Comparison of ENCODE assay signal across 13 mouse cellular contexts in the genomic region with DNA sequence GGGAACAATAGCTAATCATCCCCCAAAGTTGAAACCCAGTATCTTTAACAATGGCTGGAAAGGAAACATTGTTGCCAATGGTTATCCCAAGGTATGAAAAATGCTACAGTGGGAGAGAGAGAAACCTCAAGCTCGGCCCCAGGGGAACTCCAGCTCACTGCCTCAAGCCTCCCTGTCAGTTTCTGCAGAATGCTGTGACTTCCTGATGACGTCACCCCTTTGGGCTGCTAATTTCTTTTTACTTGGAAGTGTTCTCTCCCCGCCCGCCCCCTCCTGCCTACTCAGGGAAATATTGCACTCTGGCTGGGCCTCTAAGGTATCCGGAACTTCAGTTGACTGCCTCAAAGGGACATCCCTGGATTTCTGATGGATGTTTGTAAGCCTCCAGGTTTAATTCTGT. TPM values are rescaled to one million over a fixed set of nuclear protein-coding genes. Genes with fewer than 3 reads are reported as not detected.
DNase-seq lines count a peak whose midpoint lies in the region; ATAC-seq and TF ChIP-seq lines count a peak whose summit lies in the region.
"Had no signal": no experiment of that assay in that cellular context is flagged by ENCODE, and none has a peak within 500 bp of the region (broad histone marks: within the 10 kb centered on the region; RNA-seq: fewer than 3 reads in every experiment).

No protein-coding gene starts in this region.

- peak; percentile 30 for DNase-seq in forebrain, embryonic 14.5 days (ENCODE audit: low spot score)
- no peak for DNase-seq in forebrain, embryonic 11.5 days (ENCODE audit: low spot score)
- DNase-seq in lung, adult 18-20 months: peak; percentile 53 to 76
- DNase-seq in lung, adult 2 months: no peak
- peak; percentile 34 for DNase-seq in heart, postnatal 0 days (ENCODE audit: low spot score)
- peak; percentile 79 for DNase-seq in testis, postnatal 14 days (ENCODE audit: low spot score)
- no peak for DNase-seq in left cerebral cortex, postnatal 36 days (ENCODE audit: low spot score in 2 of 2)
- no peak for DNase-seq in B cell, adult 2 months
- DNase-seq: cerebellum, postnatal 10 days; gastrocnemius, postnatal 36 days; left cerebral cortex, postnatal 4 days; right cerebral cortex, adult 18-20 months had no signal

- H3K4me3 ChIP-seq in forebrain, embryonic 14.5 days (ENCODE audit: low read depth, low read length): no peak overlapping the region
- H3K4me3 ChIP-seq in forebrain, embryonic 11.5 days (ENCODE audit: low read depth, low read length): no peak overlapping the region
- H3K4me3 ChIP-seq in lung, adult 2 months (replicated peaks; ENCODE audit: extremely low read depth, low read depth, low read length): no peak overlapping the region
- no peak overlapping the region for H3K4me3 ChIP-seq in heart, postnatal 0 days (ENCODE audit: low read depth, low read length)
- H3K4me3 ChIP-seq: forebrain, embryonic 10.5 days had no signal

- H3K36me3 ChIP-seq in forebrain, embryonic 14.5 days (ENCODE audit: control insufficient read depth, insufficient read depth, low read length): no peaks in the 10 kb centered on the region
- H3K36me3 ChIP-seq in forebrain, embryonic 11.5 days (ENCODE audit: control insufficient read depth, insufficient read depth, low read length): no peaks in the 10 kb centered on the region
- no peaks in the 10 kb centered on the region for H3K36me3 ChIP-seq in heart, postnatal 0 days (replicated peaks; ENCODE audit: control insufficient read depth, insufficient read depth, low read length)
- H3K36me3 ChIP-seq: forebrain, embryonic 10.5 days had no signal

- H3K4me1 ChIP-seq in forebrain, embryonic 14.5 days (ENCODE audit: control insufficient read depth, insufficient read depth, low read length): peaks cover 4% of the 10 kb centered on the region; the same call in 1 of the 2 replicates
- 0 out of 2 replicates have a peak, but pooled peaks cover 2% of the 10 kb centered on the region for H3K4me1 ChIP-seq in forebrain, embryonic 11.5 days (replicated peaks; ENCODE audit: control insufficient read depth, insufficient read depth, low read length)
- peaks cover 9% of the 10 kb centered on the region for H3K4me1 ChIP-seq in lung, adult 2 months (ENCODE audit: control insufficient read depth, insufficient read depth, low read length)
- peaks cover 7% of the 10 kb centered on the region; the same call in 1 of the 2 replicates for H3K4me1 ChIP-seq in heart, postnatal 0 days (ENCODE audit: control insufficient read depth, insufficient read depth)

- TF ChIP-seq CTCF in lung, adult 2 months (IDR thresholded peaks at IDR 0.05; ENCODE audit: insufficient read depth, low read length): no peak
- peak; percentile 13; the same call in 1 of the 2 replicates for TF ChIP-seq CTCF in heart, postnatal 0 days (IDR thresholded peaks at IDR 0.05; ENCODE audit: low read depth)

- WGBS in forebrain, embryonic 14.5 days: 27% methylated on average over 5 of the region's 5 CpGs
- WGBS in forebrain, embryonic 11.5 days: 39% methylated on average over 5 of the region's 5 CpGs
- WGBS in lung, adult 2 months: 32% methylated on average over 5 of the region's 5 CpGs
- 25% methylated on average over 5 of the region's 5 CpGs for WGBS in heart, postnatal 0 days

- no peak overlapping the region for H3K9ac ChIP-seq in forebrain, embryonic 14.5 days (ENCODE audit: low read length)
- no peak overlapping the region for H3K9ac ChIP-seq in forebrain, embryonic 11.5 days (ENCODE audit: low read length)
- H3K9ac ChIP-seq in heart, postnatal 0 days (replicated peaks; ENCODE audit: low read depth, low read length): no peak overlapping the region

- H3K27ac ChIP-seq in forebrain, embryonic 14.5 days (ENCODE audit: low read depth, low read length): no peak overlapping the region
- H3K27ac ChIP-seq in forebrain, embryonic 11.5 days (ENCODE audit: low read depth, low read length): no peak overlapping the region
- H3K27ac ChIP-seq in heart, postnatal 0 days (ENCODE audit: low read depth): no peak overlapping the region
- H3K27ac ChIP-seq: forebrain, embryonic 10.5 days had no signal

- H3K27me3 ChIP-seq in forebrain, embryonic 14.5 days (replicated peaks; ENCODE audit: control insufficient read depth, insufficient read depth, low read length): no peaks in the 10 kb centered on the region
- no peaks in the 10 kb centered on the region for H3K27me3 ChIP-seq in forebrain, embryonic 11.5 days (ENCODE audit: control insufficient read depth, insufficient read depth, low read length)
- H3K27me3 ChIP-seq in heart, postnatal 0 days (ENCODE audit: control insufficient read depth, insufficient read depth, low read length): peaks cover 16% of the 10 kb centered on the region

- intact Hi-C loops in left cerebral cortex, postnatal 36 days (cut with DNase I): no loop called here

- no peak overlapping the region for H3K4me2 ChIP-seq in forebrain, embryonic 14.5 days (ENCODE audit: low read length)
- H3K4me2 ChIP-seq in forebrain, embryonic 11.5 days (ENCODE audit: low read depth, low read length, severe bottlenecking): no peak overlapping the region
- H3K4me2 ChIP-seq in heart, postnatal 0 days (ENCODE audit: low read depth, low read length): no peak overlapping the region

- no peak for TF ChIP-seq EP300 in heart, postnatal 0 days (IDR thresholded peaks at IDR 0.05; ENCODE audit: low read depth)

- H3K9me3 ChIP-seq in forebrain, embryonic 14.5 days (replicated peaks; ENCODE audit: control insufficient read depth, low read length): no peaks in the 10 kb centered on the region
- H3K9me3 ChIP-seq in forebrain, embryonic 11.5 days (ENCODE audit: control insufficient read depth, low read length): no peaks in the 10 kb centered on the region
- H3K9me3 ChIP-seq in heart, postnatal 0 days (replicated peaks; ENCODE audit: control insufficient read depth, low read length): no peaks in the 10 kb centered on the region
- H3K9me3 ChIP-seq: forebrain, embryonic 10.5 days had no signal

- ATAC-seq in forebrain, embryonic 14.5 days: no peak
- no peak for ATAC-seq in forebrain, embryonic 11.5 days (replicated peaks; ENCODE audit: low FRiP score)
- ATAC-seq in heart, postnatal 0 days (ENCODE audit: insufficient read depth, low read depth): no peak

- TF ChIP-seq POLR2A in lung, adult 2 months (IDR thresholded peaks at IDR 0.05; ENCODE audit: borderline replicate concordance, extremely low read depth, low read depth, low read length): no peak

RNA-seq across cellular contexts. Expression of gene Cldn4, which starts 16.8 kb away (rescaled TPM):
- not detected in 2 replicates for polyA plus RNA-seq in forebrain, embryonic 14.5 days (2014; fragmentation: Nextera tagmentation; extraction: Ambion mirVana)
- 5.6 and 7.0 TPM in 2 replicates for polyA plus RNA-seq in forebrain, embryonic 11.5 days (2014; fragmentation: Nextera tagmentation; extraction: Ambion mirVana)
- polyA plus RNA-seq in lung, adult 2 months (2012; rRNA removed): 9.2 and 18.9 TPM in 2 replicates
- 0.12 and 10.2 TPM in 2 replicates for total RNA-seq in heart, postnatal 0 days (2014; rRNA removed; ENCODE audit: low replicate concordance)
- 0.18 TPM in 1 of 2 replicates, not detected in the other for polyA plus RNA-seq in heart, postnatal 0 days (2015; fragmentation: Nextera tagmentation; extraction: Ambion mirVana)
- total RNA-seq in left cerebral cortex, postnatal 36 days (2021): not detected
- total RNA-seq: gastrocnemius, postnatal 36 days had no signal

RNA-seq across cellular contexts. Expression of gene Cldn3, which starts 22.5 kb away (rescaled TPM):
- polyA plus RNA-seq in forebrain, embryonic 14.5 days (2014; fragmentation: Nextera tagmentation; extraction: Ambion mirVana): 5.9 and 9.0 TPM in 2 replicates
- 4.4 and 7.3 TPM in 2 replicates for polyA plus RNA-seq in forebrain, embryonic 11.5 days (2014; fragmentation: Nextera tagmentation; extraction: Ambion mirVana)
- polyA plus RNA-seq in lung, adult 2 months (2012; rRNA removed): 333 and 552 TPM in 2 replicates
- total RNA-seq in heart, postnatal 0 days (2014; rRNA removed; ENCODE audit: low replicate concordance): 3.8 and 15.2 TPM in 2 replicates
- polyA plus RNA-seq in heart, postnatal 0 days (2015; fragmentation: Nextera tagmentation; extraction: Ambion mirVana): 1.4 and 4.5 TPM in 2 replicates
- under 1 TPM; 0.49 to 0.52 TPM for total RNA-seq in left cerebral cortex, postnatal 36 days (2021)
- total RNA-seq: gastrocnemius, postnatal 36 days had no signal

RNA-seq across cellular contexts. Expression of gene Mettl27, which starts 31.4 kb away (rescaled TPM):
- 6.3 and 9.4 TPM in 2 replicates for polyA plus RNA-seq in forebrain, embryonic 14.5 days (2014; fragmentation: Nextera tagmentation; extraction: Ambion mirVana)
- 7.3 and 10.4 TPM in 2 replicates for polyA plus RNA-seq in forebrain, embryonic 11.5 days (2014; fragmentation: Nextera tagmentation; extraction: Ambion mirVana)
- 16.3 and 23.2 TPM in 2 replicates for polyA plus RNA-seq in lung, adult 2 months (2012; rRNA removed)
- 4.6 and 9.4 TPM in 2 replicates for total RNA-seq in heart, postnatal 0 days (2014; rRNA removed; ENCODE audit: low replicate concordance)
- 6.4 and 8.3 TPM in 2 replicates for polyA plus RNA-seq in heart, postnatal 0 days (2015; fragmentation: Nextera tagmentation; extraction: Ambion mirVana)
- 10 to 100 TPM in 1 of 2 experiments, 1 to 10 TPM in 1; 9.6 to 10.9 TPM for total RNA-seq in left cerebral cortex, postnatal 36 days (2021)

RNA-seq across cellular contexts. Expression of gene Abhd11, which starts 45.4 kb away (rescaled TPM):
- polyA plus RNA-seq in forebrain, embryonic 14.5 days (2014; fragmentation: Nextera tagmentation; extraction: Ambion mirVana): 66.9 and 70.7 TPM in 2 replicates
- 38.9 and 39.1 TPM in 2 replicates for polyA plus RNA-seq in forebrain, embryonic 11.5 days (2014; fragmentation: Nextera tagmentation; extraction: Ambion mirVana)
- polyA plus RNA-seq in lung, adult 2 months (2012; rRNA removed): 66.9 and 78.4 TPM in 2 replicates
- 55.6 and 60.8 TPM in 2 replicates for total RNA-seq in heart, postnatal 0 days (2014; rRNA removed; ENCODE audit: low replicate concordance)
- 99.5 and 100 TPM in 2 replicates for polyA plus RNA-seq in heart, postnatal 0 days (2015; fragmentation: Nextera tagmentation; extraction: Ambion mirVana)
- 10 to 100 TPM; 31.1 to 39.2 TPM for total RNA-seq in left cerebral cortex, postnatal 36 days (2021)

RNA-seq across cellular contexts. Expression of gene Cldn13, which starts 48.2 kb away (rescaled TPM):
- 0.22 TPM in 1 of 2 replicates, not detected in the other for polyA plus RNA-seq in forebrain, embryonic 14.5 days (2014; fragmentation: Nextera tagmentation; extraction: Ambion mirVana)
- 3.6 and 3.8 TPM in 2 replicates for polyA plus RNA-seq in forebrain, embryonic 11.5 days (2014; fragmentation: Nextera tagmentation; extraction: Ambion mirVana)
- not detected in 2 replicates for polyA plus RNA-seq in lung, adult 2 months (2012; rRNA removed)
- total RNA-seq in heart, postnatal 0 days (2014; rRNA removed; ENCODE audit: low replicate concordance): not detected in 2 replicates
- 0.18 and 0.22 TPM in 2 replicates for polyA plus RNA-seq in heart, postnatal 0 days (2015; fragmentation: Nextera tagmentation; extraction: Ambion mirVana)
- total RNA-seq in left cerebral cortex, postnatal 36 days (2021): not detected
- total RNA-seq: gastrocnemius, postnatal 36 days; left cerebral cortex, postnatal 4 days had no signal

Comparison
In these comparisons a context has a peak if more than half of its experiments do, and no peak if none do; other contexts are left out.
1. DNase-seq: peak in forebrain, embryonic 14.5 days (single experiment), lung, adult 18-20 months (2 of 2), heart, postnatal 0 days (single experiment) and testis, postnatal 14 days (single experiment); none in forebrain, embryonic 11.5 days (single experiment), lung, adult 2 months (single experiment), left cerebral cortex, postnatal 36 days (0 of 2) and B cell, adult 2 months (0 of 2).
2. RNA of gene Cldn3, which starts 22.5 kb away (polyA plus RNA-seq): 333 to 552 TPM in lung, adult 2 months; 5.9 to 9.0 TPM in forebrain, embryonic 14.5 days, 4.4 to 7.3 TPM in forebrain, embryonic 11.5 days and 1.4 to 4.5 TPM in heart, postnatal 0 days; every median in the first group is over 10 times any median in the second.